Mouse (Mus musculus): Measurements from ENCODE around the gene Mpst. TPM values are rescaled to one million over a fixed set of nuclear protein-coding genes. Genes with fewer than 3 reads are reported as not detected.

Gene Mpst
- polyA plus RNA-seq, 1 experiment from 2014 or later = 2.3 TPM

DNA sequence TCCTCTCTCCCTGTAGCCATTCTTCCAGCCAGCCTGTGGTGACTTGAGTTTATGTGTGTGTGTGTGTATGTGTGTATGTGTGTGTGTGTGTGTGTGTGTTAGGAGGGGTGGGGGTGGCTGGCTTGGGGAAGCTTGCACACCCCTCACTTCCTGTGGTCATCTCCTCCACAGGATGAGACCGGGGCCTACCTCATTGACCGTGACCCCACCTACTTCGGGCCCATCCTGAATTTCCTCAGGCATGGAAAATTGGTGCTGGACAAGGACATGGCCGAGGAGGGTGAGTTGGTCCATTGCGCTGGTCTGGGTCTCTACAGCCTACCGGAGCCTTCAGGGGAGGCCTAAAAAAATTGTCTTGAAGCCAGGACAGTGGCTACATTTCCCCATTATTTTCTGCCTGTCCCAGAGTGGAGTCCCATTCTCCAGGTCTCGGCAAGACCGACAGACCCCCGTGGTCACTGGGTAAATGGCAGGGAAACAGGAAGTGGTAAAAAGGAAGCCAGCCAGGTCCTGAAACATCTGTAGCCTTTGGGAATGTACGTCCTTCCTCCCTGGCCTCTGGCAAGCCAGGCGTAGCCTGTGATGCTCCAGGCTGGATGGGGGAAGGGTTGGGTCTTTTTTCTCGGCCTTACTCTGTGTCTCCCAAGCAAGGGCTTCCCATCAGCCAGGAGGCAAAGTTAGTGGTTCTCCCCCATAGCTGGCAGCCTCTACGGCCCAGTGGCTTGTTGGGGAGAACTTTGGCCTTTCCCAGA lies 23.8 kb downstream of the Mpst start:
- H3K27ac ChIP-seq (ENCODE audit: low read depth, low read length) = no peak overlapping the region
- no peak overlapping the region for H3K9ac ChIP-seq (ENCODE audit: low read length)
- DNase-seq (ENCODE audit: low spot score, missing footprints) = no peak
- H3K4me2 ChIP-seq = peak overlapping the region; percentile 71
- peaks cover 7% of the 10 kb centered on the region for H3K36me3 ChIP-seq (ENCODE audit: control insufficient read depth, insufficient read depth, low read length)
- H3K4me1 ChIP-seq (ENCODE audit: control insufficient read depth, insufficient read depth, low read length) = peaks cover 16% of the 10 kb centered on the region
- no peak for ATAC-seq (ENCODE audit: low FRiP score)
- no peak overlapping the region; the same call in 1 of the 2 replicates for H3K4me3 ChIP-seq (ENCODE audit: low read depth, low read length)
- WGBS = 79% methylated on average over 13 of the region's 13 CpGs
- H3K27me3 ChIP-seq (ENCODE audit: control insufficient read depth, insufficient read depth, low read length) = no peaks in the 10 kb centered on the region
- H3K9me3 ChIP-seq (ENCODE audit: control insufficient read depth, low read length) = no peaks in the 10 kb centered on the region

DNA sequence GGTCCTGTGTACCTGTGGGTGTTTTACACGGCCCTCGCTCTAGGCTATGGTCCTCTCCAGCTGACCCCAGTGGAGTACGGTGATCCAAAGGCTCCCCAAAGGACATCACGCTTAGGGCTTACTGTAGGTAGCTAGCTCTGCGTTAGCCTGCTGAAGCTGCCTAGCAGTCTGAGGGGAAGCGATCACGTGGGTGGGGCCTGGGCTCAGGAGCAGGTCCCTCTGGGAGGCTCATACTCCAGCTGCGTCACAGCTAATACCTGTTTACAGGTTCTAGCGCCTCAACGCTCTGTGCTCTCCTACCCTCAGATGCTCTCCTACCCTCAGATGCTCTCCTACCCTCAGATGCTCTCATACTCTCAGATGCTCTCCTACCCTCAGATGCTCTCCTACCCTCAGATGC lies 24.7 kb downstream of the Mpst start:
- Histone ChIP-seq H3K4me1 (ENCODE audit: control insufficient read depth, insufficient read depth, low read length) (peaks cover 23% of the 10 kb centered on the region), H3K27ac (ENCODE audit: low read depth, low read length) (no peak overlapping the region), H3K9ac (ENCODE audit: low read length) (no peak overlapping the region), H3K27me3 (ENCODE audit: control insufficient read depth, insufficient read depth, low read length) (no peaks in the 10 kb centered on the region), H3K9me3 (ENCODE audit: control insufficient read depth, low read length) (no peaks in the 10 kb centered on the region), H3K4me3 (ENCODE audit: low read depth, low read length) (no peak overlapping the region), H3K36me3 (ENCODE audit: control insufficient read depth, insufficient read depth, low read length) (peaks cover 7% of the 10 kb centered on the region), H3K4me2 (no peak overlapping the region)
- DNase-seq (ENCODE audit: low spot score, missing footprints) (no peak), ATAC-seq (ENCODE audit: low FRiP score) (no peak)
- 89% methylated on average over 10 of the region's 10 CpGs for WGBS

DNA sequence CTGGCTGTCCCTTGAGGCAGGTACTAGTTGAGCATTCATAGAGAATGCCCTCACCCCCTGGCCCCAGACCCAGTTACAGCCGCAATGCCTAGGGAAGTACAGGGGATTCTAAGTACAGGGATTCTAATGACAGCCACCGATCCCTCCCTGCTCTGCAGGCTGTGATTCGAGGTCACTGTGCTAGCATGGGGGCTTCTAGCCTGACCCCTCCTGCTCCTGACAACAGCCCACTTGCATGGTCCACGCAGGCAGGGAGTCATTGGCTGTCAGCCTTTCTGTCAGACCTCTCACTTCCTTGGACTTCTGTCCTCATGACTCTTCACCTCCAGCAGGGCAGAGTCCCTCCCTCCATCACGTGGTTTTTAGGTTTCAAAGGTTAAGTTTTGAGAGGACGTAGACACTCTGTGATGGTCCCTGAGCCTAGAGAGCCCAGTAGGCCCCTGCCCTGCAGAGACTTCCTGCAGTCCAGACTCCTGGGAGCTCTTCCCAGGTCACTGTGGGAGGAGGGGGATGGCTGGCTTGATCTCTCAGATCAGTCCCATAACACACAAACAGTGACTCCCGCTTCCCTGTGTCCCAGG lies 25.4 kb downstream of the Mpst start:
- Histone ChIP-seq H3K4me2 (no peak overlapping the region), H3K4me3 (ENCODE audit: low read depth, low read length) (no peak overlapping the region), H3K27ac (ENCODE audit: low read depth, low read length) (no peak overlapping the region), H3K9ac (ENCODE audit: low read length) (no peak overlapping the region), H3K9me3 (ENCODE audit: control insufficient read depth, low read length) (no peaks in the 10 kb centered on the region), H3K4me1 (ENCODE audit: control insufficient read depth, insufficient read depth, low read length) (peaks cover 31% of the 10 kb centered on the region), H3K36me3 (ENCODE audit: control insufficient read depth, insufficient read depth, low read length) (peaks cover 7% of the 10 kb centered on the region), H3K27me3 (ENCODE audit: control insufficient read depth, insufficient read depth, low read length) (no peaks in the 10 kb centered on the region)
- 86% methylated on average over 7 of the region's 7 CpGs for WGBS
- DNase-seq (ENCODE audit: low spot score, missing footprints) (no peak), ATAC-seq (ENCODE audit: low FRiP score) (no peak)

DNA sequence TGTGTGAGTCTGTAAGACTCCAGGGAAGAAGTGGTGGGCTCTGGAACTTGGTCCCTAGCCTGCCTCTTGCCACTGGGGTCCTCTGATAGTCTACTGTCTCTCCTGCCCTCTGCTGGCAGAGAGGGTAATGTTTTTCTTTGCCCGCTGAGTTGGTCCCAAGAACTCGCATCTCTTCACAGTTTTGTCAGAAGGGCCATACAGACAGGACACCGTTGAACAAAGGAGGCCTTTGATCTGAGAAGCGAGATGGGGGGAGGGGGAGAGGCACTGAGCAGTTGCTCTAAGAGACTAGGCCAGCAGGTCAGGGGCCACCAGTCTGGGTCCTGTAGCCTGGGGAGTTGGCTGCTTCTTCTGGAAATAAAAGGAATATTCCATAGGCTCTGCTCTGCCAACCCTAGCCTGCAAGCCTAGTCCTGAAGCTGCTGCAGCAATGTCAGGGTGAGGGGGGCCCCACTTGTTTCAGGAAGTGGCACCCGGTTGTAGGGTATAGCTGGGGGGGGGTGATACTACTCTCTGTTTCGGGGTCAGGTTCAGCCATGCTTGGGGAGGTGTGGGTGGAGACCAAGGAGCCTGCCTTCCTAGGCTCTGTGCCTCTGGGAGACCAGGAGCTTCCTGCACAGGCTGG lies 28.8 kb downstream of the Mpst start:
- Histone ChIP-seq H3K9ac (ENCODE audit: low read length) (no peak overlapping the region), H3K36me3 (ENCODE audit: control insufficient read depth, insufficient read depth, low read length) (peaks cover 7% of the 10 kb centered on the region), H3K4me3 (ENCODE audit: low read depth, low read length) (no peak overlapping the region), H3K9me3 (ENCODE audit: control insufficient read depth, low read length) (no peaks in the 10 kb centered on the region), H3K4me2 (no peak overlapping the region), H3K27ac (ENCODE audit: low read depth, low read length) (no peak overlapping the region; the same call in 1 of the 2 replicates), H3K4me1 (ENCODE audit: control insufficient read depth, insufficient read depth, low read length) (peaks cover 37% of the 10 kb centered on the region), H3K27me3 (ENCODE audit: control insufficient read depth, insufficient read depth, low read length) (no peaks in the 10 kb centered on the region)
- DNase-seq (ENCODE audit: low spot score, missing footprints) (peak; percentile 93), ATAC-seq (ENCODE audit: low FRiP score) (no peak; the same call in 1 of the 2 replicates)
- 30% methylated on average over 6 of the region's 6 CpGs for WGBS

DNA sequence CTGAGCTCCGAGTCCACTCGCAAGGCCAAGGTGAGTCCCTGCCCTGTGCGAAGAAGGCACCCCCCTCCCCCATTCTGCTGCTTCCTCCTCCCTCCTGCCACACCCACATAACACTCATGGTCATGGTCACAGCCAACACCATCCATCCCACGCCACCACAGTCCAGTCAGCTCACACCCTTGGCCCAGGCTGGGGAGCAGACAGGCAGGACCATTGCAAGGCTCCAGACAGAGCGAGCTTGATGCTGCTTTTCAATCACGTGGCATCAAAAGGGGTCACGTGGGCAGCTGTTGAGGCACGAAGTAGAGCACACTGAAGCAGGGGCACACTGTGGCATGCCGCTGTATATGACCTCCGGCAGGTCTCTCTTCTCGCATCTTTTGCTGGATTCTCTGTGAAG lies 29.5 kb downstream of the Mpst start:
- no peak overlapping the region for H3K9ac ChIP-seq (ENCODE audit: low read length)
- peaks cover 37% of the 10 kb centered on the region for H3K4me1 ChIP-seq (ENCODE audit: control insufficient read depth, insufficient read depth, low read length)
- DNase-seq (ENCODE audit: low spot score, missing footprints) (no peak), ATAC-seq (ENCODE audit: low FRiP score) (no peak)
- 81% methylated on average over 11 of the region's 11 CpGs for WGBS
- H3K4me3 ChIP-seq (ENCODE audit: low read depth, low read length) = no peak overlapping the region
- H3K27ac ChIP-seq (ENCODE audit: low read depth, low read length) = no peak overlapping the region; the same call in 1 of the 2 replicates
- no peak overlapping the region for H3K4me2 ChIP-seq
- H3K27me3 ChIP-seq (ENCODE audit: control insufficient read depth, insufficient read depth, low read length) = no peaks in the 10 kb centered on the region
- no peaks in the 10 kb centered on the region for H3K9me3 ChIP-seq (ENCODE audit: control insufficient read depth, low read length)
- peaks cover 7% of the 10 kb centered on the region for H3K36me3 ChIP-seq (ENCODE audit: control insufficient read depth, insufficient read depth, low read length)

DNA sequence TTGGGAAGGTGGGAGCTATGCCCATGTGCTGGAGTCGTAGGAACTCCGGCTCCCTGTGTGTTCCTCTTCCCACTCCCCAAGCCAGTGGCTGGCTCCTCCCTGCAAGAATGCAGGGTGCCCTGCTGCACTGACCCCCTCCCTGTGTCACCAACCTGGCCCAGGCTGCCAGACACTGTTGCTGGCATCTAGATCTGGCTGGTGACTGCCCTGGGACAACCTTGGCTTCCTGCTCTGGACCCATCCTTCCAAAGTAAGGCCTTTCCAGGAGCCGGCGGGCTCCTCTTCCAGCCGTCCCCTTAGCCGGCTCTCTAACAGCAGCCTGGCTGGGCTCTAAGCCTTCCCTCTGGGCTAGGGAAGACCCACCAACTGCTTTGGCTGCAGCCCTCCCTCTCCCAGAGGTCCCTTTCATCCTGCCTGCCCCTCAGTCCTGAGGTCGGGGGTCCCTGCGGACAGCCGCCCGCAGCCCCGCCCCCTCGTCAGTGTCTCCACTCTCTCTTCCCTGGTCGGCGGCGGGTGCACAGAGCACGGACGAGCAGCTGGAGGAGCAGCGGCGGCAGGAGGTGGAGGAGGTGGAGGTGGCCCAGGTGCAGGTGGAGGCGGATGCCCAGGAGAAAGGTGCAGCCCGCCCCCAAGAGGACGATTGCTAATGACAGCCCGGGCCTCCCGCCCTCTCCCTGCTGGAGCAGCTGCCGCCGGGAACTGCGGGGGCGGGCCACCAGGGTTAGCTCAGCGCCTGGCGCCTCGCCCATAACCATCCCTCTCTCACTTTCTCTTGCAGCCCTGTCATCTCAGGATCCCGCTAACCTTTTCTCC lies 30.4 kb downstream of the Mpst start:
- peak; percentile 95 for DNase-seq (ENCODE audit: low spot score, missing footprints)

DNA sequence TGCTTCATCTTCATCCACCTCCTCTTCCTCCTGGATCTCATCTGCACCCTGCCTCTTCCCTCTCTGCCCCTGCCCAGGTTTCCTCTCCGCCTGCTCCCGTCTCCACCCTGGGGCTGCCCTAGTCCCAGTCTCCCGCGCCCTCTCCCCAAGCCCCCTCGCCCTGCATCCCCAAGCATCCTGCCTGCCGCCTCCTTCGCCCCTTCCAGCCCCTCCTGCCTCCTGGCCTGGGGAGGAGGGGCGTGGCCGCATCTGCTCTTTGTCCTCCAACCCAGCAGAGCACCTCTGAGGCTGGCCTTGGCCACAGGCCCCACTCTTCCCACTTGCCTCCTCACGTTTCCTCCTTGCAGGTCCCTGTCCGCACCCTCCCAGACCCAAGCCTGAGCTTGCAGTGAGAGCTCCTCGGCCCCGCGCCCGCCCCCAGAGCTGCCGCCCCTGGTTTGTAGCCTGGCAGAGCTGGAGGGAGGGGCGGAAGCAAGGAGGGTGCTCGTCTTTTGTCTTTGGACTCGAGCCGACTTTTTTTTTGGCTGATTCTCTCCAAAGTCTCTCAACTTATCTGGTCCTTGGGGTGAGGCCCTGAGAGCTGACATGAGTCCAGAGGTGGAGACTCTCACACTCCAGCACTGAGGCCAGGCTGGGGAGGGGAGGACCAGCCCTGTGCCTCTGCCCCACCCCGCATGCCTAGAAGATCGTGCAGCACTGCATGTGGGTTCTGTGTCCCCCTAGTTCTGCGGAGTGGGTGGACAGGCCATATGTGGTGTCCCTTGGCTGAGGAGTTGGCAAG lies 31.2 kb downstream of the Mpst start:
- H3K4me3 ChIP-seq (ENCODE audit: low read depth, low read length) = peak overlapping the region; percentile 25
- WGBS = 16% methylated on average over 23 of the region's 23 CpGs
- no peaks in the 10 kb centered on the region for H3K27me3 ChIP-seq (ENCODE audit: control insufficient read depth, insufficient read depth, low read length)
- peak overlapping the region; percentile 68 for H3K27ac ChIP-seq (ENCODE audit: low read depth, low read length)
- H3K9me3 ChIP-seq (ENCODE audit: control insufficient read depth, low read length) = no peaks in the 10 kb centered on the region
- peak overlapping the region; percentile 54 for H3K9ac ChIP-seq (ENCODE audit: low read length)
- DNase-seq (ENCODE audit: low spot score, missing footprints) (peak; percentile 88), ATAC-seq (ENCODE audit: low FRiP score) (peak; percentile 24; the same call in 1 of the 2 replicates)
- H3K4me2 ChIP-seq = peak overlapping the region; percentile 48
- peaks cover 5% of the 10 kb centered on the region for H3K36me3 ChIP-seq (ENCODE audit: control insufficient read depth, insufficient read depth, low read length)
- peaks cover 37% of the 10 kb centered on the region for H3K4me1 ChIP-seq (ENCODE audit: control insufficient read depth, insufficient read depth, low read length)

More for the DNA sequence above, 30.4 kb downstream of the Mpst start:
- no peaks in the 10 kb centered on the region for H3K9me3 ChIP-seq (ENCODE audit: control insufficient read depth, low read length)
- peak overlapping the region; percentile 54 for H3K9ac ChIP-seq (ENCODE audit: low read length)
- peaks cover 37% of the 10 kb centered on the region for H3K4me1 ChIP-seq (ENCODE audit: control insufficient read depth, insufficient read depth, low read length)
- H3K27ac ChIP-seq (ENCODE audit: low read depth, low read length) = peak overlapping the region; percentile 68
- 9% methylated on average over 22 of the region's 32 CpGs for WGBS
- peak overlapping the region; percentile 25 for H3K4me3 ChIP-seq (ENCODE audit: low read depth, low read length)
- H3K27me3 ChIP-seq (ENCODE audit: control insufficient read depth, insufficient read depth, low read length) = no peaks in the 10 kb centered on the region
- ATAC-seq (ENCODE audit: low FRiP score) = peak; percentile 62
- H3K36me3 ChIP-seq (ENCODE audit: control insufficient read depth, insufficient read depth, low read length) = peaks cover 7% of the 10 kb centered on the region
- H3K4me2 ChIP-seq = peak overlapping the region; percentile 48

DNA sequence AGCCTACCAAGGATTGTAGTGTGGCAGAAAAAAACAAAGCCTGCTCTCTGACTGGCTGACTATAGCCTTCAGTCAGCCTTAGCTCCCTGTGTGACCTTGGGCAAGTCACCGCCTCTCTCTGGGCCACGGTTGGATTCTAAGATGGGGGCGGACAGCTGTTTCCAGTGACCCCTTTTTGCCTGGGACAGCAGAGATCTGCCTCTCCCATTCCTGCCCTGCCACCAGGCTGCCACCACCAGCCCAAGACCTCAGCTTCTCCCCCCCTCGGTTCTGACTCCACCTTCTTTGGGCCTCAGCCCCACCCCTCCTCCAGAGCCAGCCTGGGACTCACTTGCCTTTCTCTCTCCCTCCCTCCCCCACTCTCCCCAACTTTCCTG lies 31.8 kb downstream of the Mpst start:
- Histone ChIP-seq H3K4me3 (ENCODE audit: low read depth, low read length) (no peak overlapping the region), H3K4me1 (ENCODE audit: control insufficient read depth, insufficient read depth, low read length) (peaks cover 37% of the 10 kb centered on the region), H3K27me3 (ENCODE audit: control insufficient read depth, insufficient read depth, low read length) (no peaks in the 10 kb centered on the region), H3K9me3 (ENCODE audit: control insufficient read depth, low read length) (no peaks in the 10 kb centered on the region), H3K27ac (ENCODE audit: low read depth, low read length) (no peak overlapping the region), H3K4me2 (no peak overlapping the region), H3K9ac (ENCODE audit: low read length) (no peak overlapping the region), H3K36me3 (ENCODE audit: control insufficient read depth, insufficient read depth, low read length) (0 out of 2 replicates have a peak, but pooled peaks cover 4% of the 10 kb centered on the region)
- 37% methylated on average over 4 of the region's 4 CpGs for WGBS
- ATAC-seq (ENCODE audit: low FRiP score) (no peak), DNase-seq (ENCODE audit: low spot score, missing footprints) (no peak)
